Mouse (Mus musculus): ENCODE results near the gene Syt11.
"Not testable (repeated sequence)": the region's sequence is repeated elsewhere in the genome, so short reads cannot be mapped to it uniquely, and the experiment has no call there.

Gene Syt11

GRCm38 (mm10) chr3:88774939-88775841 is at the start of gene Syt11:
Syt11 (minus strand) TSS chr3:88775164.
- DNase-seq (ENCODE audit: low spot score) = not testable (repeated sequence)

GRCm38 (mm10) chr3:88803910-88804540 is 29.1 kb upstream of the Syt11 start:
- no peak for DNase-seq (ENCODE audit: low spot score)

- DNase-seq (ENCODE audit: low spot score) = not testable (repeated sequence)
Observed at GRCm38 (mm10) chr3:88797507-88797906, 22.5 kb upstream of the Syt11 start.

GRCm38 (mm10) chr3:88788033-88788432 is 13.1 kb upstream of the Syt11 start:
- DNase-seq (ENCODE audit: low spot score) = not testable (repeated sequence)

GRCm38 (mm10) chr3:88786805-88787204 is 11.8 kb upstream of the Syt11 start:
- not testable (repeated sequence) for DNase-seq (ENCODE audit: low spot score)

GRCm38 (mm10) chr3:88786323-88786722 is 11.4 kb upstream of the Syt11 start:
- not testable (repeated sequence) for DNase-seq (ENCODE audit: low spot score)

- no peak for DNase-seq (ENCODE audit: low spot score)
Observed at GRCm38 (mm10) chr3:88784889-88785288, 9.9 kb upstream of the Syt11 start.

- not testable (repeated sequence) for DNase-seq (ENCODE audit: low spot score)
Observed at GRCm38 (mm10) chr3:88773163-88773562, 1.8 kb downstream of the Syt11 start.

- DNase-seq (ENCODE audit: low spot score) = peak; percentile 80
Observed at GRCm38 (mm10) chr3:88772399-88772798, 2.6 kb downstream of the Syt11 start.

GRCm38 (mm10) chr3:88771941-88772280 is 3.1 kb downstream of the Syt11 start:
- DNase-seq (ENCODE audit: low spot score) = not testable (repeated sequence)

GRCm38 (mm10) chr3:88771189-88771940 is 3.6 kb downstream of the Syt11 start:
- DNase-seq (ENCODE audit: low spot score) = peak; percentile 47

- DNase-seq (ENCODE audit: low spot score) = no peak
Observed at GRCm38 (mm10) chr3:88762401-88762831, 12.5 kb downstream of the Syt11 start.

GRCm38 (mm10) chr3:88761619-88762018 is 13.3 kb downstream of the Syt11 start:
- DNase-seq (ENCODE audit: low spot score) = no peak

GRCm38 (mm10) chr3:88758045-88758500 is 16.9 kb downstream of the Syt11 start:
- DNase-seq (ENCODE audit: low spot score) = peak; percentile 68

GRCm38 (mm10) chr3:88756276-88756675 is 18.7 kb downstream of the Syt11 start:
- no peak for DNase-seq (ENCODE audit: low spot score)

GRCm38 (mm10) chr3:88755541-88755940 is 19.4 kb downstream of the Syt11 start:
- DNase-seq (ENCODE audit: low spot score) = no peak

GRCm38 (mm10) chr3:88754283-88754682 is 20.7 kb downstream of the Syt11 start:
- no peak for DNase-seq (ENCODE audit: low spot score)

GRCm38 (mm10) chr3:88746871-88747231 is 28.1 kb downstream of the Syt11 start:
- DNase-seq (ENCODE audit: low spot score) = no peak

- DNase-seq (ENCODE audit: low spot score) = no peak
Observed at GRCm38 (mm10) chr3:88746139-88746870, 28.7 kb downstream of the Syt11 start.

GRCm38 (mm10) chr3:88745534-88745933 is 29.4 kb downstream of the Syt11 start:
- no peak for DNase-seq (ENCODE audit: low spot score)

- no peak for DNase-seq (ENCODE audit: low spot score)
Observed at GRCm38 (mm10) chr3:88740147-88740546, 34.8 kb downstream of the Syt11 start.

- DNase-seq (ENCODE audit: low spot score) = no peak
Observed at GRCm38 (mm10) chr3:88738641-88739040, 36.3 kb downstream of the Syt11 start.
